Mouse (Mus musculus) lung, adult 2 months (tissue): ENCODE measurements around the gene Klhl18. TPM values are rescaled to one million over a fixed set of nuclear protein-coding genes. Genes with fewer than 3 reads are reported as not detected.

ENCODE experiments used
- DNase-seq: peaks from one replicate; pipeline ENCODE4 v3.0.0; 2022
- H3K4me1 ChIP-seq: fragments of 200-500 bp; 2 replicates; pipeline ENCODE4 v1.6.1; 2011; ENCODE audit warnings: low read length; ENCODE audit not compliant: control insufficient read depth, insufficient read depth
- H3K4me3 ChIP-seq: fragments of 200-500 bp; replicated peaks from 2 replicates; pipeline ENCODE3; 2011; ENCODE audit warnings: low read depth, mild to moderate bottlenecking, control low read depth, low read length; ENCODE audit errors: extremely low read depth
- CTCF ChIP-seq: fragments of 200-500 bp; IDR thresholded peaks from 2 replicates; pipeline ENCODE4 v1.5.1; 2011; ENCODE audit warnings: mild to moderate bottlenecking, low read length, control low read depth; ENCODE audit not compliant: insufficient read depth
- POLR2A ChIP-seq: fragments of 200-500 bp; IDR thresholded peaks from 2 replicates; pipeline ENCODE4 v1.6.1; 2011; ENCODE audit warnings: low read depth, mild to moderate bottlenecking, control low read depth, low read length, borderline replicate concordance; ENCODE audit errors: extremely low read depth
- WGBS: fragments of 180-500 bp; shearing (Covaris S2); methylation state at CpG from one replicate; pipeline ENCODE4 v1.1.7; 2018; 5-methylcytosine and 5-hydroxymethylcytosine counted together
- polyA plus RNA-seq: library from polyadenylated mRNA; depleted of rRNA; stranded (reverse); fragments of >200 nt; gene quantifications from 2 replicates; pipeline ENCODE4 v1.2.3, GENCODE M21; 2012; rRNA removed

The Klhl18 gene
- polyA plus RNA-seq, result 19.2 and 21.1 TPM in 2 replicates

- WGBS, result under 1% methylated on average over 53 of the region's 53 CpGs
- DNase-seq, result peak; percentile 99
- TF ChIP-seq POLR2A (peak; percentile 93), CTCF (no peak)
- peaks cover 5% of the 10 kb centered on the region; the same call in 1 of the 2 replicates for H3K4me1 ChIP-seq
- peak within 1 kb of the TSS; percentile 100 for H3K4me3 ChIP-seq
These were observed at the start of gene Klhl18, which contains the start of gene Kif9 for GRCm38 (mm10) chr9:110476124-110477091. Gene Klhl18, minus strand, starts transcription at chr9:110476694. Gene Kif9, plus strand, starts transcription at chr9:110476958.

- Histone ChIP-seq H3K4me1 (peaks cover 2% of the 10 kb centered on the region; the same call in 1 of the 2 replicates), H3K4me3 (no peak overlapping the region)
- TF ChIP-seq POLR2A, result no peak
- TF ChIP-seq CTCF, result no peak
- DNase-seq, result peak; percentile 22
- 34% methylated on average over 2 of the region's 2 CpGs for whole genome bisulfite sequencing
These were observed 49.2 kb upstream of the Klhl18 start for GRCm38 (mm10) chr9:110525737-110526136.

GRCm38 (mm10) chr9:110490913-110491312 is 14.4 kb upstream of the Klhl18 start:
- WGBS, result 58% methylated on average over 5 of the region's 5 CpGs
- no peaks in the 10 kb centered on the region for H3K4me1 ChIP-seq
- TF ChIP-seq POLR2A (no peak), CTCF (peak; percentile 29)
- no peak overlapping the region for H3K4me3 ChIP-seq
- no peak for DNase-seq

- Histone ChIP-seq H3K4me3 (no peak overlapping the region), H3K4me1 (no peaks in the 10 kb centered on the region)
- WGBS, result 47% methylated on average over 4 of the region's 4 CpGs
- TF ChIP-seq POLR2A (no peak), CTCF (no peak)
- no peak for DNase-seq
These were observed 12.3 kb upstream of the Klhl18 start for GRCm38 (mm10) chr9:110488841-110489240.

- Histone ChIP-seq H3K4me3 (no peak overlapping the region), H3K4me1 (peaks cover 5% of the 10 kb centered on the region; the same call in 1 of the 2 replicates)
- TF ChIP-seq CTCF, result no peak
- no peak for TF ChIP-seq POLR2A
- no peak for DNase-seq
- WGBS, result 57% methylated on average over 4 of the region's 4 CpGs
These were observed 2.1 kb upstream of the Klhl18 start for GRCm38 (mm10) chr9:110478639-110479038.

GRCm38 (mm10) chr9:110477951-110478350 is 1.5 kb upstream of the Klhl18 start:
- WGBS, result 51% methylated on average over 11 of the region's 11 CpGs
- DNase-seq, result no peak
- TF ChIP-seq CTCF, result no peak
- no peak for TF ChIP-seq POLR2A
- Histone ChIP-seq H3K4me1 (peaks cover 5% of the 10 kb centered on the region; the same call in 1 of the 2 replicates), H3K4me3 (no peak overlapping the region)

GRCm38 (mm10) chr9:110466179-110466578 is 10.3 kb downstream of the Klhl18 start:
- Histone ChIP-seq H3K4me3 (no peak overlapping the region), H3K4me1 (no peaks in the 10 kb centered on the region)
- DNase-seq, result peak; percentile 32
- TF ChIP-seq POLR2A, result no peak
- TF ChIP-seq CTCF, result peak; percentile 56
- WGBS, result 85% methylated on average over 3 of the region's 3 CpGs

- Histone ChIP-seq H3K4me3 (no peak overlapping the region), H3K4me1 (no peaks in the 10 kb centered on the region; the same call in 1 of the 2 replicates)
- 92% methylated on average over 6 of the region's 6 CpGs for WGBS
- no peak for DNase-seq
- no peak for TF ChIP-seq CTCF
- no peak for TF ChIP-seq POLR2A
These were observed 11.2 kb downstream of the Klhl18 start for GRCm38 (mm10) chr9:110465336-110465735.

GRCm38 (mm10) chr9:110463983-110464591 is 12.4 kb downstream of the Klhl18 start:
- no peak overlapping the region for H3K4me3 ChIP-seq
- no peak for TF ChIP-seq CTCF
- no peak for TF ChIP-seq POLR2A
- WGBS, result 83% methylated on average over 6 of the region's 6 CpGs
- DNase-seq, result no peak
- peaks cover 3% of the 10 kb centered on the region; the same call in 1 of the 2 replicates for H3K4me1 ChIP-seq

GRCm38 (mm10) chr9:110462321-110462720 is 14.2 kb downstream of the Klhl18 start:
- peaks cover 7% of the 10 kb centered on the region; the same call in 1 of the 2 replicates for H3K4me1 ChIP-seq
- no peak for TF ChIP-seq POLR2A
- no peak for TF ChIP-seq CTCF
- H3K4me3 ChIP-seq, result no peak overlapping the region
- WGBS, result 78% methylated on average over 7 of the region's 7 CpGs
- DNase-seq, result no peak
